Mouse (Mus musculus): ENCODE data around the gene Fggy. TPM values are rescaled to one million over a fixed set of nuclear protein-coding genes. Genes with fewer than 3 reads are reported as not detected.

The Fggy gene
- polyA plus RNA-seq, 1 experiment from 2014 or later = 9.1 TPM

DNA sequence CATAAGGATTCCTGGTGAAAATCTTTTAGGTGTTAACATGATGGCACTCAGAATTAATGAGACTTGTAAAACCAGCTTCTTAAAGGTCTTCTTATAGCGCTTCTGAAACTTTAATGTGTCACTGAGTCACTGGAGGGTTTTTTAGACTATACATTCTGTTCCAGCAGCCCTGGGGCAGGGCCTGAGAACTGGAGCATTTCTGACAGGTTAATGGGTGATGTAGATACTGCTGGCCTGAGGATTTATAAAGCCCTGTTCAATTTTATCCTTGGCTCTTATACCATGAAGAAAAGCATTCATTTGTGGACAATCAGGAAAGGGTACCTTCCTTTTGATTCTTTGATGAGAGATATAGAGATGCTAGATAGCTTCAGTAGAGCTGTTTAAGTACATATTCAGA, 45.9 kb downstream of the Fggy start:
- Histone ChIP-seq H3K4me3 (no peak overlapping the region), H3K27ac (no peak overlapping the region), H3K4me2 (no peak overlapping the region), H3K9me3 (no peaks in the 10 kb centered on the region), H3K9ac (no peak overlapping the region), H3K4me1 (replicated peaks) (no peaks in the 10 kb centered on the region), H3K36me3 (no peaks in the 10 kb centered on the region), H3K27me3 (no peaks in the 10 kb centered on the region)
- WGBS = 94% methylated on average over 1 of the region's 1 CpGs
- no peak for ATAC-seq (ENCODE audit: low FRiP score)

DNA sequence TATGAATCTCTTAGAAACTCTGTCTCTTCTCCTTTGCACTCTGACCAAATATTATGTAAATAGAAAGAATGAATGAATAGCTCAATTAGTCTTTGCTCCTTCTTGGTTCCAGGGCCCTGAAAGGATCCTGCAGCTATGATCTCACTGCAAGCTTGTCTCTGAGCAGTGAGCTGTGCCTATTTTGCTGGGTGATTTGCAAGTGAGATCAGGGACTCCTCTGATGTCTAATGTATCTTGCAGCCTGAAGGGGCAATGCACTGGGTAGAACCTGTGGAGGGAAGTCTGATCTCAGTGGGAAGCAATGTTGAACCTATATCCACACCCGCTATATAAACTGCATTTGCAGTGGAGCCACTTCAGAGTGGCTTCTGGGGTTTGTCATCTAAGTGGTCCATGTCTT, 53.4 kb downstream of the Fggy start:
- WGBS = 89% methylated on average over 1 of the region's 1 CpGs
- Histone ChIP-seq H3K9me3 (no peaks in the 10 kb centered on the region), H3K27me3 (no peaks in the 10 kb centered on the region), H3K27ac (no peak overlapping the region), H3K4me3 (no peak overlapping the region), H3K36me3 (no peaks in the 10 kb centered on the region), H3K4me2 (no peak overlapping the region), H3K9ac (no peak overlapping the region), H3K4me1 (replicated peaks) (no peaks in the 10 kb centered on the region)
- no peak for ATAC-seq (ENCODE audit: low FRiP score)

GRCm38 (mm10) chr4:95611390-95611789, 54.1 kb downstream of the Fggy start:
- Histone ChIP-seq H3K4me1 (replicated peaks) (no peaks in the 10 kb centered on the region), H3K4me2 (no peak overlapping the region), H3K36me3 (no peaks in the 10 kb centered on the region), H3K9me3 (no peaks in the 10 kb centered on the region), H3K27me3 (no peaks in the 10 kb centered on the region), H3K27ac (no peak overlapping the region), H3K4me3 (no peak overlapping the region), H3K9ac (no peak overlapping the region)
- ATAC-seq (ENCODE audit: low FRiP score) = no peak
- WGBS = 91% methylated on average over 6 of the region's 6 CpGs

GRCm38 (mm10) chr4:95621046-95621445, 63.7 kb downstream of the Fggy start:
- no peak for ATAC-seq (ENCODE audit: low FRiP score)
- H3K27me3 ChIP-seq = no peaks in the 10 kb centered on the region
- H3K4me3 ChIP-seq = no peak overlapping the region
- H3K27ac ChIP-seq = no peak overlapping the region
- no peak overlapping the region for H3K4me2 ChIP-seq
- no peaks in the 10 kb centered on the region for H3K36me3 ChIP-seq
- H3K9me3 ChIP-seq = no peaks in the 10 kb centered on the region
- H3K9ac ChIP-seq = no peak overlapping the region
- WGBS = 86% methylated on average over 3 of the region's 3 CpGs
- no peaks in the 10 kb centered on the region for H3K4me1 ChIP-seq (replicated peaks)

DNA sequence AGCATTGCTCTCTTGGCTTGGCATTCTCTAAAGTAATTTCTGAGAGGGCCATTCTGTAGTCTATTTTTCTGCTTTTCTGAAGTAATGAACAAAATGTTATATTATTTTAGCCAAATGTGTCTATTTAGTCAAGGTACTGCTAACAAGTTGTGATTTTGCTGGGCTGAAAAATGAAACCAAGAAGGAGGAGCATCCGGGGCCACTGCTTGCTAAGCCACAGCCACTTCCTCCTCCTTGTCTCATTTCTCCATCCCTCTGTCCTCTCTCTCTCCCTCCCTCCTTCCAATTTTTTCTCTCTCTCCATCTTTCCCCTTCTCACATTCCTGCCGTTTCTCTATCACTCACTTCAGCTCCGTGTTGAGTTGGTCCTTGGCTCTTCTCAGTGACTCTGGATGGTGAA, 67.4 kb downstream of the Fggy start:
- ATAC-seq (ENCODE audit: low FRiP score) = no peak

GRCm38 (mm10) chr4:95625651-95626050, 68.3 kb downstream of the Fggy start:
- no peak overlapping the region for H3K4me2 ChIP-seq
- no peaks in the 10 kb centered on the region for H3K36me3 ChIP-seq
- H3K9ac ChIP-seq = no peak overlapping the region
- no peaks in the 10 kb centered on the region for H3K27me3 ChIP-seq
- no peak overlapping the region for H3K27ac ChIP-seq
- no peak overlapping the region for H3K4me3 ChIP-seq
- ATAC-seq (ENCODE audit: low FRiP score) = no peak
- WGBS = 75% methylated on average over 4 of the region's 4 CpGs
- no peaks in the 10 kb centered on the region for H3K4me1 ChIP-seq (replicated peaks)
- H3K9me3 ChIP-seq = no peaks in the 10 kb centered on the region

More for the DNA sequence above, 67.4 kb downstream of the Fggy start:
- Histone ChIP-seq H3K27me3 (no peaks in the 10 kb centered on the region), H3K4me3 (no peak overlapping the region), H3K9me3 (no peaks in the 10 kb centered on the region), H3K4me2 (no peak overlapping the region), H3K36me3 (no peaks in the 10 kb centered on the region), H3K27ac (no peak overlapping the region), H3K4me1 (replicated peaks) (no peaks in the 10 kb centered on the region), H3K9ac (no peak overlapping the region)
- WGBS = 97% methylated on average over 3 of the region's 3 CpGs

DNA sequence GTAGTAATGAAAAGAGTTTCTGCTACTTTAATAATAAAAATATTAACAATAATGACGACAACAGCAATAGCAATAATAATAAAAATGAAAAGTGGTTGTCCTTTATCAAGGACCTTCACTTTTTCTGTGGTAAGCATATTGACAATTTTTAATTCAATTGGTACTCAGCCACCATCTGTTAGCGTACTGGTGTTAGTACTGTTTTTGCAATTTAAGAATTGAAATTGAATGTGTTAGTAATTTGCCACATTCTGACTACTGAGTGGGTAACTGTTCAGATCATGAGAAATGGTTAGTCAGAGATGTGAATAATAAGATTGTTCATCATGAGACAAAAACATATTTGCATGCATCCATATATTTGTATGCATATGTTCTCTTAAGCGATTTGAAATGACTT, 68.9 kb downstream of the Fggy start:
- H3K27me3 ChIP-seq = no peaks in the 10 kb centered on the region
- no peak overlapping the region for H3K27ac ChIP-seq
- 92% methylated on average over 3 of the region's 3 CpGs for WGBS
- ATAC-seq (ENCODE audit: low FRiP score) = no peak
- H3K4me2 ChIP-seq = no peak overlapping the region
- no peaks in the 10 kb centered on the region for H3K4me1 ChIP-seq (replicated peaks)
- no peak overlapping the region for H3K9ac ChIP-seq
- H3K9me3 ChIP-seq = no peaks in the 10 kb centered on the region
- H3K36me3 ChIP-seq = no peaks in the 10 kb centered on the region
- H3K4me3 ChIP-seq = no peak overlapping the region

- no peak overlapping the region for H3K4me3 ChIP-seq
- H3K9ac ChIP-seq = no peak overlapping the region
- WGBS = 71% methylated on average over 3 of the region's 3 CpGs
- H3K9me3 ChIP-seq = no peaks in the 10 kb centered on the region
- no peaks in the 10 kb centered on the region for H3K27me3 ChIP-seq
- no peak for ATAC-seq (ENCODE audit: low FRiP score)
- no peak overlapping the region for H3K4me2 ChIP-seq
- no peaks in the 10 kb centered on the region; the same call in 1 of the 2 replicates for H3K4me1 ChIP-seq (replicated peaks)
- H3K27ac ChIP-seq = no peak overlapping the region
- no peaks in the 10 kb centered on the region for H3K36me3 ChIP-seq
Observed at GRCm38 (mm10) chr4:95634903-95635302, 77.6 kb downstream of the Fggy start.

DNA sequence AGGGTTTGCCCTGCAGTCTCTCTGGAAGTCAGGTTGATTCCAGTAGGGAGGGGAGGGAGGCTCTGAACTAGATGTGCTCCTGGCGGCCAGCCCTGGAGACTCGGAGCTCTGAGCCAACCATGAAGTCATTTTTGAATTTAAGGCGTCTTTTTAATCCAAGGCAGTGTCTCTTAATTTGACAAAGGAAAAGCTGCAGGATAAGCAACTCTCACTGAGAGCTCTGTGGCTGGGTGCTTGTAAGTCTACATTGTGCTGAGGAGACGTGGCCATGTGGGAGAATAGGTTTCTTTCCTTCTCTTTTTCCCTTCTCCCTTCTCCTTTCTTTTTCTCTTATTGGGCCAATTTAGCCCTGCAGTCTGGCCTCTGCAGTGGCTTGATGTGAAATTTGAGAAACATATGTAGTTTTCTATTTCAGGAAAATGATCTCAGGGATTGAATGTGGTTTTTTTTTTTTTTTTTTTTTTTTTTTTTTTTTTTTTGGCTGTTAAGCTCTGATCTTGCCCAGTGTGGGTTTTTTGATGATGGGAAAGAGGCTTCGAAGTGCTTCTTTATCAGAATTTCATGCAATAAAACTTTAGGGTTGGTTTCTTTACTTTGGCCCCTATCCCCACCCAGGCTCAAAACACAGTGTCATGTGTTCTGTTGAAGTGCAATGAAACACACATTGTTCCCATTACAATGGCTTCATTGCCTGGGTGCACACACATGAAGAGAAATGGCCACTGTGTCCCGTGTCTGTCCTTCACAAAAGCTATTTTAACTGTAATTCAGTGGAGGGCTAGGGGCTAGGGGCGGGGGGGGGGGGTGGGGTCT, 79.8 kb downstream of the Fggy start:
- 33% methylated on average over 7 of the region's 7 CpGs for WGBS

GRCm38 (mm10) chr4:95638063-95638462, 80.8 kb downstream of the Fggy start:
- Histone ChIP-seq H3K9ac (no peak overlapping the region), H3K9me3 (no peaks in the 10 kb centered on the region), H3K27me3 (no peaks in the 10 kb centered on the region), H3K4me1 (replicated peaks) (no peaks in the 10 kb centered on the region; the same call in 1 of the 2 replicates), H3K4me2 (no peak overlapping the region), H3K36me3 (no peaks in the 10 kb centered on the region), H3K4me3 (no peak overlapping the region), H3K27ac (no peak overlapping the region)
- 0 out of 2 replicates have a peak, but pooled peaks have one; percentile 17 for ATAC-seq (ENCODE audit: low FRiP score)
- 55% methylated on average over 3 of the region's 3 CpGs for WGBS

More for the DNA sequence above, 79.8 kb downstream of the Fggy start:
- Histone ChIP-seq H3K36me3 (no peaks in the 10 kb centered on the region), H3K4me2 (no peak overlapping the region), H3K4me3 (no peak overlapping the region), H3K27me3 (no peaks in the 10 kb centered on the region), H3K9me3 (no peaks in the 10 kb centered on the region), H3K4me1 (replicated peaks) (no peaks in the 10 kb centered on the region; the same call in 1 of the 2 replicates), H3K27ac (0 out of 2 replicates have a peak overlapping the region, but pooled peaks have one; percentile 26), H3K9ac (no peak overlapping the region)
- no peak for ATAC-seq (ENCODE audit: low FRiP score)

- no peak overlapping the region for H3K9ac ChIP-seq
- 82% methylated on average over 1 of the region's 1 CpGs for WGBS
- H3K4me3 ChIP-seq = no peak overlapping the region
- no peak overlapping the region for H3K27ac ChIP-seq
- no peak for ATAC-seq (ENCODE audit: low FRiP score)
- no peak overlapping the region for H3K4me2 ChIP-seq
- H3K4me1 ChIP-seq (replicated peaks) = no peaks in the 10 kb centered on the region; the same call in 1 of the 2 replicates
- H3K9me3 ChIP-seq = no peaks in the 10 kb centered on the region
- no peaks in the 10 kb centered on the region for H3K36me3 ChIP-seq
- no peaks in the 10 kb centered on the region for H3K27me3 ChIP-seq
Observed at GRCm38 (mm10) chr4:95640831-95641230, 83.5 kb downstream of the Fggy start.

- H3K4me2 ChIP-seq = no peak overlapping the region
- 25% methylated on average over 5 of the region's 5 CpGs for whole genome bisulfite sequencing
- H3K9ac ChIP-seq = no peak overlapping the region
- no peak overlapping the region for H3K27ac ChIP-seq
- no peaks in the 10 kb centered on the region; the same call in 1 of the 2 replicates for H3K4me1 ChIP-seq (replicated peaks)
- no peaks in the 10 kb centered on the region for H3K9me3 ChIP-seq
- no peaks in the 10 kb centered on the region for H3K36me3 ChIP-seq
- no peak overlapping the region for H3K4me3 ChIP-seq
- ATAC-seq (ENCODE audit: low FRiP score) = no peak
- no peaks in the 10 kb centered on the region for H3K27me3 ChIP-seq
Observed at GRCm38 (mm10) chr4:95644048-95644447, 86.7 kb downstream of the Fggy start.
